Mouse (Mus musculus) lung, postnatal 0 days (tissue): ENCODE results near the gene Gm10401.
A peak's percentile ranks its signal among the peaks of the same experiment; 100 is the strongest.

Source experiments
- CTCF ChIP-seq: IDR thresholded peaks from 2 replicates; pipeline ENCODE4 v1.5.1; 2016; ENCODE audit warnings: antibody characterized with exemption, mild to moderate bottlenecking
- EP300 ChIP-seq: IDR thresholded peaks from 2 replicates; pipeline ENCODE4 v1.6.1; 2016; ENCODE audit warnings: antibody characterized with exemption, mild to moderate bottlenecking, control low read depth

DNA sequence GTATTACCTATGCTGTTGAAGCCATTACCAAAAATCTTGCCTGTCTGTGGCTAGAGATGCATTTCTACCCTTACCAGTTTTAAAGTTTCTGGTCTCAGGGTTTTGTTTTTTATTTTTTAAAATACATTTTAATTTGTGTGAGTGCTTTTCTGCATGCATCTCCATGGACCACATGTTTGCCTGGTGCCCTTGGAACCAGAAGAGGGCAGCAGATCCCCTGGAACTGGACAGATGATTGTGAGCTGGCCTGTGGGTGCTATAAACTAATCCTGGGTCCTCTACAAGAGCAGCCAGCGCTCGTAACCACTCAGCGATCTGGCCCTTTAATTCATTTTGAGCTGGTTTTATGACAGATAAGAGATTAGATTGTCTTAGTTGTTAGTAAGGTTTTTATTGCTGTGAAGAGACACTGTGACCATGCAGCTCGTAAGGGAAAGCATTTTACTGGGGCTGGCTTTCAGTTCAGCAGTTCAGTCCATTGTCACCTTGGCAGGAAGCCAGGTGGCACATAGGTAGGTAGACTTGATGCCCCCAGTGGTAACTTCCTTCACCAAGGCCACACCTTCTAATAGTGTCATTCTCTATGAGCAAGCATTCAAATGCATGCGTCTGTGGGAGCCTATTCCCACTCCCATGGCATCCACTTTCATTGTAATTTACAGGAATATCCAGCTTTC, 8.4 kb downstream of the Gm10401 start:
- 0 out of 2 replicates have a peak, but pooled peaks have one; percentile 20 for TF ChIP-seq CTCF
- no peak for TF ChIP-seq EP300
